Mouse (Mus musculus): ENCODE results near the gene Mrpl38.

The Mrpl38 gene

DNA sequence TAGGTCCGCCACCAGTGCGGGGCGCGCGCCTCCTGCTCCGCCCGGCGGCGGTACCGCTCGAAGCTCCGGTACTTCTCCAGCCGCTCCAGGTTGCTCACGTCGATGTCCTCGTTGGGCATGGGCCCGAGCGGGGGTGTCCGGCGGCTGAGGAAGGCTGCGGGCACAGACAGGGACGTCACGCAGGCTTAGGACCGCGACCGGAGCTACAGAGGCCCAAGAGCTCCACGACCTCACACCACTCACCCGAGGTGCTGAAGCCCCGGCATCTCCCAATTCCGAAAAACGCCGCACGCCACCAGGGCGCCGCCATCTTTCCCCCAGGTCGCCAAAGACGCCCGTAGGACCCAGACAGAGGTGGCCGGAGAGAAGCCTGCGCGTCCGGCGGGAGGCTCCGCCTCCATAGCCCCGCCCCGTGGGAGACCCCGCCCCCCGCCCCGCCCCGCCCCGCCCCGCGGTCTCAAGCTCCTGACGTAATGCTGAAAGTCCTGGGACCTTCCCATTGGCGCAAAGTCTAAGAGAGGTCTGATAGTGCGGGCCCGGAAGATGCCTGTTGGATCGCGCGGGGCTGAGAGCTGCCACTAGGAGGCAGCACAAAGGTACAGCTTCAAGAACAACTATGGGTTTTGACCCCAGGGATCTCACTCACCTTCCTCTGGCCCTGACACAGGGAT, at the start of gene Mrpl38:
Mrpl38 (minus strand) TSS at position 401 of the 671 bp plus-strand sequence.
- peak; percentile 87 to 92 for DNase-seq (ENCODE audit: low spot score in 2 of 2)

- DNase-seq (ENCODE audit: low spot score in 2 of 2) = no peak
Measured at GRCm38 (mm10) chr11:116187226-116187930, 48.7 kb upstream of the Mrpl38 start.

- no peak for DNase-seq (ENCODE audit: low spot score in 2 of 2)
Measured at GRCm38 (mm10) chr11:116186360-116186759, 47.7 kb upstream of the Mrpl38 start.

- DNase-seq (ENCODE audit: low spot score in 2 of 2) = no peak
Measured at GRCm38 (mm10) chr11:116185836-116186235, 47.2 kb upstream of the Mrpl38 start.

- DNase-seq (ENCODE audit: low spot score in 2 of 2) = no peak
Measured at GRCm38 (mm10) chr11:116178411-116179121, 39.9 kb upstream of the Mrpl38 start.

DNA sequence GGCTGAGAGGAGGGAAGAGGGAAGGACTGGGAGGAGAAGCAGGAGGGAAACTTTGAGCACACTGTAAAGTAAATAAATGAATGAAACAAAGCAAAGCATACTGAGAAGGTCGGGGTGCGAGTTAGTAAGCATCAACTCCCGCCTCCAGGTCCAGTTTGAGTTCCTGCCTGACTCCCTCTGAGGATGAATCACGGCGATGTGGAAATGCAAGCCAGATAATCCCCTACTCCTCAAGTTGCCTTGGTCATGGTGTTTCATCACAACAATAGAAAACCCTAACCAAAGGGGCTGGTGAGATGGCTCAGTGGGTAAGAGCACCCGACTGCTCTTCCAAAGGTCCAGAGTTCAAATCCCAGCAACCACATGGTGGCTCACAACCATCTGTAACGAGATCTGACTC, 37.3 kb upstream of the Mrpl38 start:
- DNase-seq (ENCODE audit: low spot score in 2 of 2) = no peak

DNA sequence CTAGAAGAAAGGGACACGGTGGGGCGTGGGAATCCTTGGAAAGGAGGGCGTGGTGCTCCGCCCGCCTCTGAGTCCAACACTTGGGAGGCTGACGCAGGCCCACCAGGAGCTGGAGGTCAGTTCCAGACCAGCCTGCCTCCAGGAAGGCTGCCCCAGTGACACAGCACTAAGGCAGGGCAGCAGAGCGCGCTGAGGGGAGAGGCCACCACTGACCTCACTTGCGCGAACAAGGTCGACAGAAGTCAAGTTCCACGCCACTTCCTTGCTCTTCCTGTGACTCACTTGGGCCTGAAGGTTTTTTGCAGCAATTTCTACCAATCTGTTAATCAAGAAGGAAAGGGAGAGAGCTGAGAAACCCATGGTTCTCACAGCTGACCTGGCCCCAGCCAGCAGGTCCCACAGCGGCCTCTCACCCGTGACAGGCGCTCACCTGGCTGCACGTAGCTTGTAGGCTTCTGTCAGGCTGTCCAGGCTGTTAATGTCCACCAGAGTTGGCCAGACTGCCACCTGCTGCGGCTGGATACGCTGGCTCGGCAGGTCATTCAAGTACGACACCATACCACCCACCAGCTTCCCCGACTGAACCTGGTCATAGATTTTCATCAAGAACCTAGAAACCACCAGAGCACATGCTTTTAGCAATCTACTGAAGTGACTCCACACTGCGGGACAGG, 36.2 kb upstream of the Mrpl38 start:
- no peak for DNase-seq (ENCODE audit: low spot score in 2 of 2)

GRCm38 (mm10) chr11:116171959-116172358, 33.3 kb upstream of the Mrpl38 start:
- no peak for DNase-seq (ENCODE audit: low spot score in 2 of 2)

GRCm38 (mm10) chr11:116170003-116170800, 31.5 kb upstream of the Mrpl38 start:
- no peak for DNase-seq (ENCODE audit: low spot score in 2 of 2)

DNA sequence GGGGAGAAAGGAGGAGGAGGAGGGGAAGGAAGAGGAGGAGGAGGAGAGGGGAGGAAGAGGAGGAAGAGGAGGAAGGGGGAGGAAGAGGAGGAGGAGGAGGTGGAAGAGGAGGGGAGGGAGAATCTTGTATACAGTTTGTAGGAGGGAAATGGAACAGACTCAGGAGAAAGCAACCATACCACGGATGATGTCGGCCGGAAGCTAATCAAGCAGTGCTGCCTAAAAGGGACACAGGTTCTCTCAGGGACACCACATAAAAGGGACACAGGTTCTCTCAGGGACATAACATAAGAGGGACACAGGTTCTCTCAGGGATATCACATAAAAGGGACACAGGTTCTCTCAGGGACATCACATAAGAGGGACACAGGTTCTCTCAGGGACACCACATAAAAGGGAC, 30.5 kb upstream of the Mrpl38 start:
- no peak for DNase-seq (ENCODE audit: low spot score in 2 of 2)

DNA sequence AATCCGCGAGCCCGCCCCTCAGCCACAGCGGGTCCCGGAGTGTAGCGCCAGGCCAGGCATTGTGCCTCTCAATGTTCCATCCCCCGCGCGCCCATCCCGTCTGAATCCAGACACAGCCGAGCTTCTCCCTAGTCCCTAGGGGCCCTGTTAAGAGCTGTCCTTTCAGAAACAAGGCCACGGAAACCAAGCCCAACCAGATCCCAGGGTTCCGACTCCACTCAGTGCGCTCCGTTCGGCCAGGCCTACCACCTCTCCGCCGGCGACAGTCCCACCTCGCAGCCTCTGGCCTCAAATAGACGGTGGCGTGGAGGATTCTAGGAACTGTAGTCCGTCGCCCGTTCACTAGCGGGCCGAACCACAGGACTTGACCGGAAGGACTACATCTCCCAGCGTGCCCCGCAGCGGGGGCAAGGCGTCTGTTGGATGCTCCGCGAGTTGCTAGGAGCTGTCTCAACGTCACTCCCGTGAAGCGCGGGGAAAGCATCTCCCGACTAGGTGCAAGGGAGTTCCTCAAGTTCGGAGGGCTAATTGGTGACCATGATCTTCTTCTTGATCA, 29.3 kb upstream of the Mrpl38 start, which contains the start of gene Fbf1:
Fbf1 (minus strand) TSS at position 283 of the 556 bp plus-strand sequence.
- peak; percentile 95 for DNase-seq (ENCODE audit: low spot score in 2 of 2)

GRCm38 (mm10) chr11:116167232-116167631, 28.6 kb upstream of the Mrpl38 start:
- DNase-seq (ENCODE audit: low spot score in 2 of 2) = no peak

GRCm38 (mm10) chr11:116163002-116163401, 24.3 kb upstream of the Mrpl38 start:
- no peak for DNase-seq (ENCODE audit: low spot score in 2 of 2)

GRCm38 (mm10) chr11:116162146-116162545, 23.5 kb upstream of the Mrpl38 start:
- no peak for DNase-seq (ENCODE audit: low spot score in 2 of 2)

DNA sequence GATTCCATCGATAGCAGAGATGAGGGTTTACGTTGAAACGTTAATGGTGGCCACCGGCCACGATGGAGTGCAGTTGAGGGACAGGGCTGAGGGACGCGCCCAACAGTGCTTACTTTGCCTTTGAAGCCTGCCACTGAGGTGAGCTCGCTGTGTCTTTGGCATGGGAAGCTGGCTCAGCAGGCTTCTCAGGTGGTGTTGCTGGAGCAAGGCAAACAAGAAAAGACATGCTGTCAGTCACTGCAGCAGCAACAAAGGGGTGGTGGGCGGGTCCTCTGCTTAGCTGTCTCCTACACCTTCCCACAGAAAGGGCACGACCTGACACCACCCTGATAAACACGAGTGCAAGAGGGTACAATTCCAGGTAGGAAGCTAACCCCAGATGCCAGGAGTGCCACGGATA, 22.6 kb upstream of the Mrpl38 start:
- DNase-seq (ENCODE audit: low spot score in 2 of 2) = no peak

DNA sequence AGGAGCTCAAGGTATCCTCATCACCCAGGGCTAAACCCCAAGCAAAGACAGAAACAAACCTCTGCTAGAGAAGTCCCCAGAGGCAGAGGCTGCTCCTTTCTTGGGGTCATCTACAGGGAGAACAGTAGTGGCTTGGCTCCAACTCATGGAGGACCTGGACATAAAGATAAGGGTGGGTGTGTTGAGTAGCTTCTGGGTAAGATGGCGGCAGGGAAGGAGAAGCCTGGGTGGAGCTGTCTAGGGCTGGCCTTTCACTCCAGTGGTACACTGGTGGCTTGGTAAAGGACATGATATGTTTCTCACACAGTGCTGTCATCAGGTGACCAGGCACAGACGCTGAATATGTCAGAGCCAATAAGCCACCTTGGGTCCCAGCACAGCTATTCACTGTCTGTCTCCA, 12.3 kb upstream of the Mrpl38 start:
- peak; percentile 43 to 64 for DNase-seq (ENCODE audit: low spot score in 2 of 2)

- no peak for DNase-seq (ENCODE audit: low spot score in 2 of 2)
Measured at GRCm38 (mm10) chr11:116149341-116149740, 10.7 kb upstream of the Mrpl38 start.

DNA sequence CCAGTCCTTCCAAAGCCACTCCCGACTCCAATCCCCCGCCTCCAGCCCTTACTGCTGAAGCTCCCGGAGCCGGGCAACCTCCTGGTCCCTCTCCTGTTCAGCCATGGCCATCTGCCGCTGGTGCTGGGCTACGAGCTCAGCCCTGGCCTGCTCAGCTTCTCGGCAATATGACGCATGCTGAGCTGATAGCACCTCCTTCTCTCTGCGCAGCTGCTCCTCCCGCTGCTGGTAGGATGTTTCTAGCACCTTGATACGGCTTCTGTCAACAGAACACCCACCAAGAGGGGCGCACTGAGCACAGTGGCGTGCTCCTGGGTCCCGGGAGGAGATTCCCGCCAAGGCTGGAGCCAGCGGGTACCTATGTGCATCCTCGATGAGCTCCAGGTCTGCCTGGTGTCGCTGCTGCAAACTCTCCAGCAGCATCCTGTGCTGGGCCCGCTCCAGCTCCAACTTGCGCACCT, 10.1 kb upstream of the Mrpl38 start:
- DNase-seq (ENCODE audit: low spot score in 2 of 2) = no peak

GRCm38 (mm10) chr11:116146294-116146985, 7.8 kb upstream of the Mrpl38 start:
- no peak for DNase-seq (ENCODE audit: low spot score in 2 of 2)
